Mouse (Mus musculus) stomach, embryonic 16.5 days (tissue): Measurements from ENCODE around the gene Arhgef11. TPM values are rescaled to one million over a fixed set of nuclear protein-coding genes. Genes with fewer than 3 reads are reported as not detected.
A peak's percentile ranks its signal among the peaks of the same experiment; 100 is the strongest.

ENCODE experiments used
- ATAC-seq: fragments of 200-750 bp; cut with Nextera tagmentation; 2 replicates; pipeline ENCODE4 v1.8.0; 2017; ENCODE audit warnings: moderate number of reproducible peaks, moderate TSS enrichment; ENCODE audit not compliant: insufficient read depth, low FRiP score
- H3K27ac ChIP-seq: fragments of 300-500 bp; sonication (generic); 2 replicates; pipeline ENCODE4 v1.5.1; 2014; ENCODE audit warnings: low read length
- H3K27me3 ChIP-seq: fragments of 300-500 bp; sonication (generic); 2 replicates; pipeline ENCODE4 v1.6.1; 2014; ENCODE audit warnings: low read length, control low read depth, mixed read lengths; ENCODE audit not compliant: control insufficient read depth, insufficient read depth
- H3K36me3 ChIP-seq: fragments of 300-500 bp; sonication (generic); 2 replicates; pipeline ENCODE4 v1.6.1; 2014; ENCODE audit warnings: low read length; ENCODE audit not compliant: control insufficient read depth, insufficient read depth
- H3K4me1 ChIP-seq: fragments of 300-500 bp; sonication (generic); 2 replicates; pipeline ENCODE4 v1.6.1; 2014; ENCODE audit warnings: low read length, control low read depth, mixed read lengths; ENCODE audit not compliant: control insufficient read depth, insufficient read depth
- H3K4me2 ChIP-seq: fragments of 300-500 bp; sonication (generic); 2 replicates; pipeline ENCODE4 v1.6.1; 2014; ENCODE audit warnings: low read depth, low read length, mixed read lengths
- H3K4me3 ChIP-seq: fragments of 300-500 bp; sonication (generic); replicated peaks from 2 replicates; pipeline ENCODE4 v1.5.1; 2014; ENCODE audit warnings: mild to moderate bottlenecking, low read length
- H3K9ac ChIP-seq: fragments of 300-500 bp; sonication (generic); 2 replicates; pipeline ENCODE4 v1.6.1; 2014; ENCODE audit warnings: low read length
- H3K9me3 ChIP-seq: fragments of 300-500 bp; sonication (generic); replicated peaks from 2 replicates; pipeline ENCODE4 v1.6.1; 2016; ENCODE audit warnings: low read length, control low read depth; ENCODE audit not compliant: control insufficient read depth
- WGBS: fragments of 180-500 bp; shearing (Covaris S2); extraction: QIAGEN DNeasy Blood & Tissue Kit; methylation state at CpG from one replicate; pipeline ENCODE4 v1.1.7; 2014; 5-methylcytosine and 5-hydroxymethylcytosine counted together
- polyA plus RNA-seq: library from polyadenylated mRNA; unstranded; fragments of >200 nt; fragmentation: Nextera tagmentation; extraction: Ambion mirVana; gene quantifications from 2 replicates; pipeline ENCODE4 v1.2.1, GENCODE M21; 2015

Arhgef11 gene
- polyA plus RNA-seq, 1 experiment from 2014 or later, result 16.7 TPM

- WGBS, result 37% methylated on average over 6 of the region's 6 CpGs
- H3K9ac ChIP-seq, result peak overlapping the region; percentile 68
- no peak for ATAC-seq
- H3K27ac ChIP-seq, result peak overlapping the region; percentile 59
- no peaks in the 10 kb centered on the region for H3K9me3 ChIP-seq
- no peaks in the 10 kb centered on the region for H3K36me3 ChIP-seq
- peak overlapping the region; percentile 53 for H3K4me3 ChIP-seq
- peaks cover 29% of the 10 kb centered on the region for H3K4me1 ChIP-seq
- no peaks in the 10 kb centered on the region for H3K27me3 ChIP-seq
- H3K4me2 ChIP-seq, result peak overlapping the region; percentile 50
Measured at GRCm38 (mm10) chr3:87768431-87768830, 151.1 kb downstream of the Arhgef11 start.

- peak overlapping the region; percentile 68 for H3K9ac ChIP-seq
- no peaks in the 10 kb centered on the region for H3K36me3 ChIP-seq
- peaks cover 26% of the 10 kb centered on the region for H3K4me1 ChIP-seq
- no peaks in the 10 kb centered on the region for H3K27me3 ChIP-seq
- WGBS, result under 1% methylated on average over 37 of the region's 37 CpGs
- peak; percentile 86 for ATAC-seq
- H3K27ac ChIP-seq, result peak overlapping the region; percentile 59
- H3K9me3 ChIP-seq, result no peaks in the 10 kb centered on the region
- peak overlapping the region; percentile 50 for H3K4me2 ChIP-seq
- peak overlapping the region; percentile 53 for H3K4me3 ChIP-seq
Measured at GRCm38 (mm10) chr3:87768844-87769243, 151.5 kb downstream of the Arhgef11 start.

- H3K9me3 ChIP-seq, result no peaks in the 10 kb centered on the region
- 77% methylated on average over 8 of the region's 8 CpGs for whole genome bisulfite sequencing
- H3K9ac ChIP-seq, result no peak overlapping the region
- H3K4me3 ChIP-seq, result no peak overlapping the region
- H3K27me3 ChIP-seq, result no peaks in the 10 kb centered on the region
- H3K27ac ChIP-seq, result no peak overlapping the region
- no peak for ATAC-seq
- no peaks in the 10 kb centered on the region for H3K36me3 ChIP-seq
- H3K4me2 ChIP-seq, result peak overlapping the region; percentile 50; the same call in 1 of the 2 replicates
- H3K4me1 ChIP-seq, result peaks cover 19% of the 10 kb centered on the region
Measured at GRCm38 (mm10) chr3:87769506-87769905, 152.1 kb downstream of the Arhgef11 start.

GRCm38 (mm10) chr3:87770280-87770679, 152.9 kb downstream of the Arhgef11 start:
- WGBS, result 2% methylated on average over 4 of the region's 4 CpGs
- H3K27ac ChIP-seq, result no peak overlapping the region
- no peak for ATAC-seq
- H3K4me3 ChIP-seq, result no peak overlapping the region
- no peaks in the 10 kb centered on the region for H3K36me3 ChIP-seq
- no peak overlapping the region for H3K4me2 ChIP-seq
- H3K9ac ChIP-seq, result no peak overlapping the region
- H3K9me3 ChIP-seq, result no peaks in the 10 kb centered on the region
- peaks cover 11% of the 10 kb centered on the region for H3K4me1 ChIP-seq
- H3K27me3 ChIP-seq, result no peaks in the 10 kb centered on the region

GRCm38 (mm10) chr3:87771088-87771487, 153.7 kb downstream of the Arhgef11 start:
- ATAC-seq, result no peak

GRCm38 (mm10) chr3:87778283-87778682, 160.9 kb downstream of the Arhgef11 start:
- Histone ChIP-seq H3K4me2 (no peak overlapping the region), H3K4me1 (no peaks in the 10 kb centered on the region)

More at GRCm38 (mm10) chr3:87771088-87771487, 153.7 kb downstream of the Arhgef11 start:
- 29% methylated on average over 6 of the region's 6 CpGs for WGBS
- H3K27me3 ChIP-seq, result no peaks in the 10 kb centered on the region
- H3K4me2 ChIP-seq, result no peak overlapping the region
- H3K27ac ChIP-seq, result no peak overlapping the region
- no peak overlapping the region for H3K9ac ChIP-seq
- H3K9me3 ChIP-seq, result no peaks in the 10 kb centered on the region
- H3K4me3 ChIP-seq, result no peak overlapping the region
- H3K36me3 ChIP-seq, result no peaks in the 10 kb centered on the region
- peaks cover 9% of the 10 kb centered on the region for H3K4me1 ChIP-seq

GRCm38 (mm10) chr3:87779086-87779485, 161.7 kb downstream of the Arhgef11 start:
- H3K4me3 ChIP-seq, result no peak overlapping the region
- H3K36me3 ChIP-seq, result no peaks in the 10 kb centered on the region
- 39% methylated on average over 2 of the region's 2 CpGs for WGBS
- no peak overlapping the region for H3K4me2 ChIP-seq
- H3K27me3 ChIP-seq, result 0 out of 2 replicates have a peak, but pooled peaks cover 3% of the 10 kb centered on the region
- no peaks in the 10 kb centered on the region for H3K9me3 ChIP-seq
- no peak overlapping the region for H3K27ac ChIP-seq
- no peaks in the 10 kb centered on the region for H3K4me1 ChIP-seq
- H3K9ac ChIP-seq, result no peak overlapping the region
- no peak for ATAC-seq

More at GRCm38 (mm10) chr3:87778283-87778682, 160.9 kb downstream of the Arhgef11 start:
- no peak overlapping the region for H3K4me3 ChIP-seq
- ATAC-seq, result no peak
- H3K9ac ChIP-seq, result no peak overlapping the region
- H3K36me3 ChIP-seq, result no peaks in the 10 kb centered on the region
- H3K27me3 ChIP-seq, result 0 out of 2 replicates have a peak, but pooled peaks cover 3% of the 10 kb centered on the region
- no peaks in the 10 kb centered on the region for H3K9me3 ChIP-seq
- WGBS, result 53% methylated on average over 23 of the region's 23 CpGs
- no peak overlapping the region for H3K27ac ChIP-seq

GRCm38 (mm10) chr3:87783282-87784023, 166.1 kb downstream of the Arhgef11 start:
- Histone ChIP-seq H3K4me2 (no peak overlapping the region), H3K4me1 (no peaks in the 10 kb centered on the region; the same call in 1 of the 2 replicates), H3K9ac (0 out of 2 replicates have a peak overlapping the region, but pooled peaks have one; percentile 9), H3K27me3 (0 out of 2 replicates have a peak, but pooled peaks cover 2% of the 10 kb centered on the region), H3K9me3 (no peaks in the 10 kb centered on the region), H3K4me3 (no peak overlapping the region), H3K36me3 (no peaks in the 10 kb centered on the region), H3K27ac (no peak overlapping the region)
- 78% methylated on average over 25 of the region's 25 CpGs for WGBS
- ATAC-seq, result no peak

- Histone ChIP-seq H3K36me3 (no peaks in the 10 kb centered on the region), H3K4me3 (no peak overlapping the region), H3K4me2 (no peak overlapping the region), H3K9me3 (no peaks in the 10 kb centered on the region), H3K27ac (no peak overlapping the region), H3K4me1 (no peaks in the 10 kb centered on the region; the same call in 1 of the 2 replicates), H3K9ac (no peak overlapping the region), H3K27me3 (no peaks in the 10 kb centered on the region)
- ATAC-seq, result no peak
- WGBS, result 55% methylated on average over 5 of the region's 5 CpGs
Measured at GRCm38 (mm10) chr3:87785156-87785555, 167.8 kb downstream of the Arhgef11 start.
